Mouse (Mus musculus) ES-Bruce4 (cell line): ENCODE results near the gene Uqcc2. TPM values are rescaled to one million over a fixed set of nuclear protein-coding genes. Genes with fewer than 3 reads are reported as not detected.
A peak's percentile ranks its signal among the peaks of the same experiment; 100 is the strongest.

Experiments
- H3K27ac ChIP-seq: 2 replicates; pipeline ENCODE4 v1.5.1; 2012; ENCODE audit warnings: low read length, inconsistent platforms; ENCODE audit not compliant: insufficient read depth
- H3K27me3 ChIP-seq: 2 replicates; pipeline ENCODE4 v1.6.1; 2012; ENCODE audit warnings: mild to moderate bottlenecking, low read length, inconsistent platforms; ENCODE audit not compliant: control insufficient read depth, poor library complexity, insufficient read depth, severe bottlenecking
- H3K36me3 ChIP-seq: 2 replicates; pipeline ENCODE4 v1.6.1; 2012; ENCODE audit warnings: inconsistent platforms, mild to moderate bottlenecking, low read length, moderate library complexity; ENCODE audit not compliant: control insufficient read depth, poor library complexity, insufficient read depth, severe bottlenecking
- H3K4me1 ChIP-seq: one replicate; pipeline ENCODE4 v1.8.1; 2011; ENCODE audit warnings: low read length; ENCODE audit not compliant: control insufficient read depth, insufficient read depth
- H3K4me3 ChIP-seq: 2 replicates; pipeline ENCODE4 v1.5.1; 2011; ENCODE audit warnings: low read depth, mild to moderate bottlenecking, low read length
- H3K9ac ChIP-seq: 2 replicates; pipeline ENCODE4 v1.6.1; 2012; ENCODE audit warnings: low read depth, mild to moderate bottlenecking, inconsistent platforms; ENCODE audit not compliant: poor library complexity, severe bottlenecking
- H3K9me3 ChIP-seq: replicated peaks from 2 replicates; pipeline ENCODE4 v1.6.1; 2012; ENCODE audit warnings: mild to moderate bottlenecking, low read length, inconsistent platforms; ENCODE audit not compliant: control insufficient read depth, poor library complexity, insufficient read depth, severe bottlenecking
- CTCF ChIP-seq: IDR thresholded peaks from one replicate; pipeline ENCODE4 v1.8.1; 2011; ENCODE audit warnings: low read depth, low read length
- EP300 ChIP-seq: IDR thresholded peaks from 2 replicates; pipeline ENCODE4 v1.6.1; 2011; ENCODE audit warnings: low read depth, low read length; ENCODE audit not compliant: insufficient read depth
- POLR2A ChIP-seq: IDR thresholded peaks from one replicate; pipeline ENCODE4 v1.8.1; 2011; ENCODE audit warnings: low read length; ENCODE audit not compliant: insufficient read depth
- polyA plus RNA-seq: library from polyadenylated mRNA; stranded (reverse); fragments of >200 nt; gene quantifications from 2 replicates; pipeline ENCODE4 v1.2.4, GENCODE M21; 2011; ENCODE audit warnings: low read depth; ENCODE audit not compliant: missing spikeins, insufficient read depth, insufficient read length

The Uqcc2 gene
- polyA plus RNA-seq, 1 experiment: 138 TPM

- Histone ChIP-seq H3K9ac (no peak overlapping the region), H3K9me3 (no peaks in the 10 kb centered on the region), H3K27ac (no peak overlapping the region), H3K4me1 (no peaks in the 10 kb centered on the region), H3K36me3 (peaks cover 8% of the 10 kb centered on the region; the same call in 1 of the 2 replicates), H3K4me3 (no peak overlapping the region), H3K27me3 (no peaks in the 10 kb centered on the region)
- peak; percentile 99 for TF ChIP-seq CTCF
- TF ChIP-seq POLR2A: no peak
Observed at GRCm38 (mm10) chr17:27125185-27125584, 8.5 kb downstream of the Uqcc2 start.

GRCm38 (mm10) chr17:27123813-27124375 lies 9.8 kb downstream of the Uqcc2 start:
- no peaks in the 10 kb centered on the region for H3K9me3 ChIP-seq
- no peaks in the 10 kb centered on the region for H3K27me3 ChIP-seq
- no peak for TF ChIP-seq EP300
- no peak overlapping the region for H3K27ac ChIP-seq
- H3K4me3 ChIP-seq: no peak overlapping the region
- peaks cover 8% of the 10 kb centered on the region; the same call in 1 of the 2 replicates for H3K36me3 ChIP-seq
- H3K4me1 ChIP-seq: no peaks in the 10 kb centered on the region
- no peak overlapping the region for H3K9ac ChIP-seq

GRCm38 (mm10) chr17:27123103-27123502 lies 10.6 kb downstream of the Uqcc2 start:
- peaks cover 8% of the 10 kb centered on the region; the same call in 1 of the 2 replicates for H3K36me3 ChIP-seq
- no peak overlapping the region for H3K27ac ChIP-seq
- no peak for TF ChIP-seq POLR2A
- TF ChIP-seq CTCF: no peak
- TF ChIP-seq EP300: no peak

GRCm38 (mm10) chr17:27122701-27123100 lies 11.0 kb downstream of the Uqcc2 start:
- H3K9ac ChIP-seq: no peak overlapping the region
- TF ChIP-seq POLR2A (no peak), EP300 (no peak), CTCF (no peak)
- no peak overlapping the region for H3K27ac ChIP-seq
- no peaks in the 10 kb centered on the region for H3K4me1 ChIP-seq
- H3K4me3 ChIP-seq: no peak overlapping the region
- H3K36me3 ChIP-seq: peaks cover 8% of the 10 kb centered on the region; the same call in 1 of the 2 replicates
- H3K27me3 ChIP-seq: no peaks in the 10 kb centered on the region
- no peaks in the 10 kb centered on the region for H3K9me3 ChIP-seq

More at GRCm38 (mm10) chr17:27123103-27123502, 10.6 kb downstream of the Uqcc2 start:
- H3K27me3 ChIP-seq: no peaks in the 10 kb centered on the region
- H3K9ac ChIP-seq: no peak overlapping the region
- H3K4me3 ChIP-seq: no peak overlapping the region
- H3K4me1 ChIP-seq: no peaks in the 10 kb centered on the region
- no peaks in the 10 kb centered on the region for H3K9me3 ChIP-seq

GRCm38 (mm10) chr17:27121781-27122180 lies 11.9 kb downstream of the Uqcc2 start:
- Histone ChIP-seq H3K9me3 (no peaks in the 10 kb centered on the region), H3K36me3 (peaks cover 8% of the 10 kb centered on the region; the same call in 1 of the 2 replicates), H3K4me1 (no peaks in the 10 kb centered on the region), H3K9ac (no peak overlapping the region), H3K27me3 (no peaks in the 10 kb centered on the region), H3K27ac (no peak overlapping the region), H3K4me3 (no peak overlapping the region)
- TF ChIP-seq EP300: no peak
- TF ChIP-seq CTCF: no peak
- no peak for TF ChIP-seq POLR2A

GRCm38 (mm10) chr17:27121266-27121665 lies 12.4 kb downstream of the Uqcc2 start:
- no peak for TF ChIP-seq CTCF
- TF ChIP-seq POLR2A: no peak
- TF ChIP-seq EP300: no peak
- no peaks in the 10 kb centered on the region for H3K9me3 ChIP-seq
- H3K27me3 ChIP-seq: no peaks in the 10 kb centered on the region
- no peak overlapping the region for H3K9ac ChIP-seq
- H3K27ac ChIP-seq: no peak overlapping the region
- peaks cover 8% of the 10 kb centered on the region; the same call in 1 of the 2 replicates for H3K36me3 ChIP-seq
- peak overlapping the region; percentile 14; the same call in 1 of the 2 replicates for H3K4me3 ChIP-seq
- H3K4me1 ChIP-seq: no peaks in the 10 kb centered on the region
